Mouse (Mus musculus): Measurements from ENCODE around the gene Bsg.

- TF ChIP-seq CHD2 (IDR thresholded peaks at IDR 0.05; ENCODE audit: low read depth, low read length) (no peak), ZC3H11A (IDR thresholded peaks at IDR 0.05; ENCODE audit: borderline replicate concordance, low read depth, low read length) (no peak)
These were observed 39.2 kb upstream of the Bsg start for GRCm38 (mm10) chr10:79665051-79665450.
